Mouse (Mus musculus) heart, adult 9 months (tissue): ENCODE measurements around the gene 2210011C24Rik.
"Not testable (repeated sequence)": the region's sequence is repeated elsewhere in the genome, so short reads cannot be mapped to it uniquely, and the experiment has no call there.

Source experiments
- DNase-seq, 2 experiments: peaks; one replicate each; pipeline ENCODE4 v3.0.0; 2022; ENCODE audit warnings: low spot score in 2 of 2

The 2210011C24Rik gene

DNA sequence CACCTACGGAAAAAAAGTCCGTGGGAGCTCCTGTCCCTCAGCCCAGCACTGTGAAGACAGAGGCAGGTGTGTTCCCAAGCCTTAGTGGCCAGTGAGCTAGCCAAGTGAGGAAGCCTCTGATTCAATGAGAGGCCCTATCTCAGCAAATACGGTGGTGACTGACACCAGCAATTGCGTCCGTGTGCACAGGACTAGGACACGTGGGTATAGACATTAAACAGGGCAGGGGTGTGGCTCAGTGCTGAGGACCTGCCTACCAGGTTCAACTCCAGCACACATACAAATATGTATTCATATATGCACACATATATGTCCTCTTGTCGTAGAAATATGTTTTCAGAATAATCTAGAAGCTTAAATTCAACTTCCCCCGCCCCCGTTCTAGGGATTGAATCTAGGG, 7.8 kb upstream of the 2210011C24Rik start:
- DNase-seq: no peak

DNA sequence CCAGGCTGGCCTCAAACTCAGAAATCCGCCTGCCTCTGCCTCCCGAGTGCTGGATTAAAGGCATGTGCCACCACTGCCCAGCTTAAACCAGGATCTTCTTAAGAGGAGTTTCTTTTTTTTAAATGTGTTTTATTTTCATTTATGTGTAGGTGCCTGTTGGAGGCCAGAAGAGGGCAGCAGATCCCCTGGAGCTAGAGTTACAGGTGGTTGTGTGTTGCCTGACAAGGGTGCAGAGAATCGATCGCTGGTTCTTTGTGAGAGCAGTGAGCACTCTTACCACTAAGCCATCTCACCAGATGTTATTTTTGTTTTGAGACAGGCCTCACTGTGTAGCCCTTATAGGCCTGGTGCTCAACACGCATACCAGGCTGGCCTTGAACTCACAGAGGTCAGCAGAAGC, 3.9 kb upstream of the 2210011C24Rik start:
- no peak for DNase-seq

- no peak for DNase-seq
These were observed 661 bp upstream of the 2210011C24Rik start for GRCm38 (mm10) chr8:84012499-84013165.

DNA sequence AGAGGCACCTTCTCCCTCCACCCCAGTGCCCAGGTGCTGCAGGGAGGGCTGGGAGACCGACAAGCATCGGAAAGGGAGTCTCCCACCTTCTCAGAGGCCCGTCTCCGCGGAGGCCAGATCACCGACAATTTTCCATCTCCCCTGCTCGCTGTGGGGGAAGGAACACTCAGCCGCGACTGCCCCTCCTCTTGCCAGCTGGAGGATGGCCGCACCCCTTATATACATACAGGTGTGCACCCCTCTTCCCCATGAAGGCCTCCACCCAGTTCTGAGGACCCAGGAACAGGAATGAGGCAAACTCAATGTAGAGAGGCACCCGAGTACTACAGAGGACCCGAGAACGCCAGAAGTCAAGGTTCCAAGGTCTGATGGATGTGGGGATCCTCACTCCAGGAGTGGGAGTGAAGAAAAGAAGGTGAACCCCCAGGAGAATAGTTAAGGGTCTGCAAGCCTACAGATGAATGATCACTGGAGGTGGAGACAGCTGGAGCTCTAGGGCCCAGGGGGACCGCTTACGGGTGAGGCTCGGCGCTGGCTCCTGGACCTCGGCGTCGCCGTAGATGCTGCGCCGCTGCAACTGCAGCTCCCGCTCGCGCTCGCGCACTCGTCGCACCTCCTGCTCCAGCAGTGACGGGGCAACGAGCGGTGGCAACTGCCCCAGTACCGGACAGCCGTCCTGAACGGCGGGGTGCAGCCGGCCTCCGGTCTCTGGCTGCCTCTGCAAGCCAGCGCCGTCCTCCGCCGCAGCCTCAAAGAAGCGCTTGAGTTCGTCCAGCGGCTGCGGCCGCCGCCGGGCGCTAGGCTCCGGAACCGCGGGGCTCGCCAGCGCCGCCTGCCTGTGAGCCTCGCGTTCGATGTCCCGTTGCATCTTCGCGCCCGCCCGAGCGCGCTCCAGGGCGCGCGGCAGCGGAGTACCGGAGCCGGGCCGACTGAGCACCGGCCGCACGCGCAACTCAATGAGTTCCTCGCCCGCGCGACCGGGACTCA, 1.1 kb downstream of the 2210011C24Rik start:
- DNase-seq: peak in 1 of 2 experiments; percentile 73

DNA sequence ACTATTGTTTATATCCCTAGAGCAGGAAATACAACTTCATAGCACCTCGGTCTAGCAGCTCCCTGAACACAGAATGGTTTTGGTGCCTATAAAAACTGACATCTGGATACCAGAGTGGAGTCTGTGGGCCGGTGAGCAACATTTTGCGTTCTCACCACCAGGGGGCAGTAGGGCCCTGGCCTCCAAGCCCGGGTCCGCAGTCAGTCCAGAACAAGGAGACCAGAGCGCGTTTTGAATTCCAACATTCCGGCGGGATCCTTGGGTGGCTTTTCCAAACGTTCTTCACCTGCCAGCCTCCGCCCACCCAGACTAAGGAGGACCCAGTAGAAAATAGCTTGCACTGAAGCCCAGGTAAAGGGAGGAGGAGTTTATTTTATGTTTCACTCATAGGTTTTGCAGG, 2.1 kb downstream of the 2210011C24Rik start:
- peak; percentile 79 to 86 for DNase-seq

DNA sequence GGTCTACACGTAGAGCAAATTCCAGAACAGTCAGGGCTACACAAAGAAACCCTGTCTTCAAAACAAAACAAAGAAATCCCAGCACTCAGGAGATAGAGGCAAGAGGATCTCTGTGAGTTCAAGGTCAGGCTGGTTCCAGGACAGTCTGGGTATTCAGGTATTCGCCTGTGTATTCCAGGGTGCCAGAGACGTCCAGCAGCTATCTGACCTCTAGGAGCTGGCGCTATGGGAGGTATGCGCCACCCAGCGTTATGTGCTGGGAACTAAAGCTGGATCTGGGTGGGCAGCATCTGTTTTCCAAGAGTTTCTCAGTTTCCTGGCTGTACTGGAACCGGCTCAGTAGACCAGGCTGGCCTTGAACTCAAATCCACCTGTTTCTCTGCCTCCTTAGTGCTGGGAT, 3.6 kb downstream of the 2210011C24Rik start:
- DNase-seq: no peak

DNA sequence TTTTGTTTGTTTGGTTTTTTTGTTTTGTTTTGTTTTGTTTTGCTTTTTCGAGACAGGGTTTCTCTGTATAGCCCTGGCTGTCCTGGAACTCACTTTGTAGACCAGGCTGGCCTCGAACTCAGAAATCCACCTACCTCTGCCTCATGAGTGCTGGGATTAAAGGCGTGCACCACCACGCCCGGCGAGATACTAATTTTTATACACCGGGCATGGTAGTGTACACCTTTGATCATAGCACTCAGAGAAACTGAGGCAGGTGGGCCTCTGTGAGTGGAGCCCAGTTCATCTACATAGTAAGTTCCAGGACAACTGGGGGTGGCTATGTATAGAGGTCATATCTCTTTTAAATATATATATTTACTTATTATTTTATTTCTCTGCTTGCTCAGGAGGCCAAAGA, 6.5 kb downstream of the 2210011C24Rik start:
- DNase-seq: not testable (repeated sequence)

- peak; percentile 94 to 95 for DNase-seq
These were observed 7.3 kb downstream of the 2210011C24Rik start for GRCm38 (mm10) chr8:84004533-84005201.

DNA sequence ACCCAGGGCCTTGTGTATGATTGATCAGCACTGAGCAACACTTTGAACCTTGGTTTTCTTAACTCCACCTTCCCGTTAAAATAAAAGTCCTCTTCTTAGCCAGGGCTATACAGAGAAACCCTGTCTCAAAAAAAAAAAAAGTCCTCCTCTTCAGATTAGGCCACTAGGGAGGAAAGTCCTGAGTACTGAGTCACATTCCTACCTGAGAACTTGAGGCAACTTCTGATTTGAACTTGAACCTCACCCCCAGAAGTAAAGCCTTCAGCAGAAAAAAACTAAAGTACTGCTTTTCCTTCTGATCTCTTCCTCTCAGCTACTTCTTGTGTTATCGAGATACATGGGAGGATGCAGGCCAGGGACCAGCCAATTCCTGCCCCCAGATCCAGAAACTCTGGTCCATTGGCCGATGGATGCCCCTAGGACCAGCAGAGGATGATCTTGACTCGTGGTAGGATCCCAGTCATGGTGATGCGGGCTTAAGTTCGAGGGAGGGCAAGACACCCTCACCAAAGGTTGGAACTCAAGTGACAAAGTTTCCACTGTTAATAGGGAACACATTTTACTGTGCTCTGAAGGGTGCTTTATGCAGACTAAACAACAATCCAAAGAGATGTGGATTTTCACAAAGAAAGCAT, 8.2 kb downstream of the 2210011C24Rik start:
- no peak for DNase-seq

DNA sequence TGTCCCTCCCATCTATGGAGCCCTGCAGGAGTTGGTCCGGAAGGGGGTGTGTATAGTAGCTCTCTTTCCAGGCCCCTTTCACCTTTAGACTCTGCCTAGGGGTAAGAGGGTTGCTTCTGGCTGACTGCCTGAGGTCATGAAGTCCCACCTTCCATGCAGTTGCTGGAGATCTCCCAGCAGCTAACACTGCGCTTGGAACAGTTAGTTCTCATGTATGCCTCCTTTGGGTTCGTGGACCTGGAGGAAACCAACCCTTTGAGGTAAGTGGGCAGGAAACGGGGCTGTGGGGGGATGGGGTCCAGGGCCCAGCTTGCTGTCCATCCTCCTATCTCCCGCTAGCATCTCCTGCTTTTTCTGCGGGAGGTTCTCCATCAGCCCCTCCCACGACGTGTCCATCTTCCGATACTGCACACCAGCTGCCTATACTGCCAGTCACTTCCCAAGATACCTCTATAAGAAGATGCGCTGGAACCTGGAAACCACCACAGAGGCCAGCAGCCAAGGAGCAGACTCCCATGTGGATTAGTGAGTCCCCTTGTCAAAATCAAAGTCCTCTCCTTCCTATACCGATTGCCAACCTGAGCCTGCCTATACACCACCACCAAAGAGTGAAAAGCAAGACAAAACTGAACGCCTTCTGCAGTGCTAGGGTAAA, 8.9 kb downstream of the 2210011C24Rik start:
- no peak for DNase-seq

GRCm38 (mm10) chr8:84001281-84002000, 10.5 kb downstream of the 2210011C24Rik start, which contains the start of gene 1700067K01Rik:
Gene 1700067K01Rik, plus strand, starts transcription at chr8:84001502.
- no peak for DNase-seq

DNA sequence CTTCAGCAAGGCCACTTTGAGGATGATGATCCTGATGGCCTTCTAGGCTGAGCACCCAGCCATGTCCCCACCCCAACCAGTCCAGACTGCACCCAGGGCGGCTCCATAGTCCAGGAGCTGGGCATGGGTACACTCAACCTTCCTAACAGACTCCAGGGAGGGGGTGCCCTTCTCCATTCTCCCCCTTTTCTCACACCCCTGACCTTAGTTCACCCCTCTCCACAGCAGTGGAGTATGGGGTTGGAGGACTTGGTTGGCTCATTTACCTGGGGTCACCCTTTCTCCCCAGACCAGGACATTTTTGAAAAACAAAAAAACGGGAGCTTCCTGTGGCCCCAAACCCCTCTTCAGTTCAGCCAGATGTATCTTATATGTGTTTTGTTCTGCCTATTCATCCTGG, 12.1 kb downstream of the 2210011C24Rik start:
- DNase-seq: no peak

DNA sequence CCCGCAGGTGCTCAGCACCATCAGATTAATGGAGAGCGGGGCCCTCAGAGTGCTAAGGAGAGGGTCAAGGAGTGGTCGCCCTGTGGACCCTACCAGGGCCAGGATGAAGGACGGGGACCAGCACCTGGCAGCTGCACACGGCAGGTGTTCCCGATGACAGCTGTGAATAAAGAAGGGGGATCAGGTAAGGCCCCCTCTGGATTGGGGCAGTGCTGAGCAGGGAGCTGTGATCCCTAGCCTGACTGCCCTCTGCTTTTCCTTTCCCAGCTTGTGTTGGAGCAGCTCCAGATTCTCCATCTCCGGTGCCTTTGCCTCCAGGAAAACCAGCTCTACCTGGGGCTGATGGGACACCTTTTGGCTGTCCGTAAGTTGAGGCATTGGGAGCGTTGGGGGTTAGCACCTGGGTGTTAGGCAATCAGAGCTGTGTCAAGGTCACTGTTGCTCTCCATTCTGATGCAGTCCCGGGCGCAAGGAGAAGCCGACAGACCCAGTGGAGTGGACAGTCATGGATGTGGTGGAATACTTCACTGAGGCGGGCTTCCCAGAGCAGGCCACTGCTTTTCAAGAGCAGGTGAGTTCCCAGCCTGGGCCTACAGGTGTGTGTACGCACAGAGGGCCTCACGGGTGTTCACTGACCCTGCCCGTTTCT, 12.8 kb downstream of the 2210011C24Rik start:
- DNase-seq: no peak

GRCm38 (mm10) chr8:83998231-83999056, 13.5 kb downstream of the 2210011C24Rik start:
- DNase-seq: no peak

DNA sequence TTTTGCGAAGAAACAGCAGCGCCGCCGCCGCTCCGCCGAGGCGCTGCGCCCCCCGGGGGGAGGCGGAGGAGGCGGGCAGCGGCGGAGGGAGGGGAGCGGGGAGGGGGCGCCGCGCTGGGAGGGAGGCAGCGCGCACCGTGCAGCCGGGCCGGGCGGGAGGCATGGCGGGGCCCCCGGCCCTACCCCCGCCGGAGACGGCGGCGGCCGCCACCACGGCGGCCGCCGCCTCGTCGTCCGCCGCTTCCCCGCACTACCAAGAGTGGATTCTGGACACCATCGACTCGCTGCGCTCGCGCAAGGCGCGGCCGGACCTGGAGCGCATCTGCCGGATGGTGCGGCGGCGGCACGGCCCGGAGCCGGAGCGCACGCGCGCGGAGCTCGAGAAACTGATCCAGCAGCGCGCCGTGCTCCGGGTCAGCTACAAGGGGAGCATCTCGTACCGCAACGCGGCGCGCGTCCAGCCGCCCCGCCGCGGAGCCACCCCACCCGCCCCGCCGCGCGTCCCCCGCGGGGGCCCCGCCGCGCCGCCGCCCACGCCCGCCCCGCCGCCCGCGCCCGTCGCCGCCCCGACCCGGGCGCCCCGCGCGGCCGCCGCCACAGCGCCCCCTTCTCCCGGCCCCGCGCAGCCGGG, 14.3 kb downstream of the 2210011C24Rik start, which contains the start of gene Samd1:
Samd1 (plus strand) TSS at position 162 of the 631 bp plus-strand sequence.
- DNase-seq: no peak

DNA sequence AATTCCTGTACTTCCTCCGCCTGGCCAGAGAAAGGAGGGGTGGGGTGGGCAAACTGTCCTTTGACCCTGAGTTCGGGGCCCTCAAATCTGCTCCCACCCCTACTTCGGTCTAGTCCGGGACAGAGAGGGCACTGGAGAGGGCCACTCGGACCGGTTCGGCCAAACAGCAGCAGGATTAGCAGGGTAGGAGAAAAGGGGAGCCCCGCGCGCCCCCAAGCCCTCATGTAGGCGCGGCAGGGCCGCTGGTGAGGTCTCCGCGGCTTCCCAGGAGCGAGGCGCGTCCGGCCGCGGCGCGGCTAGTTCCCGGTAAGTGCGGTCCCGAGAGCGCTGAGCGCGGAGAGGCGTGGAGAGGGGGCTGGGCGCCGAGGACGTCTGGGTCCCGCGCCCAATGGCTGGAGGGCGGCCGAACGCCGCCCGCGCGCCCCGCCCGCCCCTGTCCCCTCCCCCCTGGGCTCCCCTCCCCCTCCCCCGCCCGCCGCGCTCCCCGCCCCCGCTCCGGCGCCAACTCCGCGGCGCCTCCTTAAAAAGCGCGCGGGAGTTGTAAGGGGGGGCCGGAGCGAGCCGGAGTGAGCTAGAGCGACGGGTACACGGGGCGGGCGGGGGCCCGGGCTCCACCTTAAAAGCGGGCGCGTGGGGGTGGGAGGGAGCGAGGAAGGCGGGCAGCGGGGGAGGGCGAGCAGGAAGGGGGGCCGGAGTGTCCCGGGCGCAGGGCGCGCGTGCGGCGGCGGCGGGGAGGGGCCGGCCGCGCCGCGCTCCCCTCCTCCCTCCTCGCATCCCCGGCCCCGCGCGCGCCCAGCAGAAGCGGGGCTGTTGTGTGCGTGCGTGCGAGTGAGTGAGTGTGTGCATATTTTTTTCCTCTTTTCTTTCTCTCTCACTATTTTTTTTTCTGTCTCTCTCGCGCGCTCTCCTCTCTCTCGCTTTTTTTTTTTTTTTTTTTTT, 15.1 kb downstream of the 2210011C24Rik start:
- peak; percentile 89 to 90 for DNase-seq

- no peak for DNase-seq
These were observed 16.0 kb downstream of the 2210011C24Rik start for GRCm38 (mm10) chr8:83995973-83996372.
